Mouse (Mus musculus) forebrain, embryonic 13.5 days (tissue): ENCODE data around the gene Grm8. TPM values are rescaled to one million over a fixed set of nuclear protein-coding genes. Genes with fewer than 3 reads are reported as not detected.

ENCODE experiments used
- ATAC-seq: fragments of 200-750 bp; cut with Nextera tagmentation; 2 replicates; pipeline ENCODE4 v1.8.0; 2017
- H3K27ac ChIP-seq: fragments of 300-500 bp; sonication (generic); 2 replicates; pipeline ENCODE4 v1.5.1; 2015; ENCODE audit warnings: inconsistent platforms, mild to moderate bottlenecking, moderate library complexity
- H3K27me3 ChIP-seq: fragments of 300-500 bp; sonication (generic); 2 replicates; pipeline ENCODE4 v1.6.1; 2015; ENCODE audit warnings: mild to moderate bottlenecking, inconsistent platforms
- H3K36me3 ChIP-seq: fragments of 300-500 bp; sonication (generic); 2 replicates; pipeline ENCODE4 v1.6.1; 2015; ENCODE audit warnings: mild to moderate bottlenecking, inconsistent platforms; ENCODE audit not compliant: poor library complexity, severe bottlenecking
- H3K4me1 ChIP-seq: fragments of 300-500 bp; sonication (generic); 2 replicates; pipeline ENCODE4 v1.6.1; 2015; ENCODE audit warnings: inconsistent platforms
- H3K4me2 ChIP-seq: fragments of 300-500 bp; sonication (generic); 2 replicates; pipeline ENCODE4 v1.6.1; 2015; ENCODE audit warnings: inconsistent platforms, mild to moderate bottlenecking, moderate library complexity
- H3K4me3 ChIP-seq: fragments of 300-500 bp; sonication (generic); 2 replicates; pipeline ENCODE4 v1.5.1; 2015; ENCODE audit warnings: mild to moderate bottlenecking, inconsistent platforms
- H3K9ac ChIP-seq: fragments of 300-500 bp; sonication (generic); 2 replicates; pipeline ENCODE4 v1.6.1; 2015; ENCODE audit warnings: mild to moderate bottlenecking, inconsistent platforms
- H3K9me3 ChIP-seq: fragments of 300-500 bp; sonication (generic); replicated peaks from 2 replicates; pipeline ENCODE4 v1.6.1; 2016; ENCODE audit warnings: inconsistent platforms
- WGBS: fragments of 180-500 bp; shearing (Covaris S2); methylation state at CpG from one replicate; pipeline ENCODE4 v1.1.7; 2015; 5-methylcytosine and 5-hydroxymethylcytosine counted together
- polyA plus RNA-seq: library from polyadenylated mRNA; unstranded; fragments of >200 nt; fragmentation: Nextera tagmentation; extraction: Ambion mirVana; gene quantifications from 2 replicates; pipeline ENCODE4 v1.2.1, GENCODE M21; 2015

Grm8 gene
- polyA plus RNA-seq, 1 experiment from 2014 or later = 2.8 TPM

DNA sequence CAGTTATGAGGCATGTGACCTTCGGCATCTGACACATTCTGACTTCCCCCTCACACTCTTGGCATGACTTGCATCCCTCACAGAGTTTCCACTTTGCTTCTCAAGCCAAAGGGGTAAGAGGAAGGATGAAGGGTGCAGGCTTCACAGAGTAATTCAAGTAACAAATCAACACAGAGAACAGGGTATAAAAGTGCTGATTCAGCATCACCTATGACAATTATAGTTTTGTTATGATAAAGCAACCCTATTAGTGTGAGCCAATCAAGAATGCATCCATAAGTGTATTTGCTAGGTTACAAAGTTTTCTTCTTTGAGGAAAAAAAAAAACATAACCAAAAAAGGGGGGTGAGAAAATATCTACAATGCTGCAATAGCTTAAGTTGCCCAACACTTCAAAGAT lies 117.3 kb downstream of the Grm8 start:
- Histone ChIP-seq H3K27me3 (no peaks in the 10 kb centered on the region), H3K4me3 (no peak overlapping the region), H3K4me1 (no peaks in the 10 kb centered on the region), H3K36me3 (no peaks in the 10 kb centered on the region), H3K9me3 (no peaks in the 10 kb centered on the region), H3K9ac (no peak overlapping the region), H3K4me2 (no peak overlapping the region), H3K27ac (no peak overlapping the region)
- ATAC-seq = no peak
- 76% methylated on average over 1 of the region's 1 CpGs for WGBS

DNA sequence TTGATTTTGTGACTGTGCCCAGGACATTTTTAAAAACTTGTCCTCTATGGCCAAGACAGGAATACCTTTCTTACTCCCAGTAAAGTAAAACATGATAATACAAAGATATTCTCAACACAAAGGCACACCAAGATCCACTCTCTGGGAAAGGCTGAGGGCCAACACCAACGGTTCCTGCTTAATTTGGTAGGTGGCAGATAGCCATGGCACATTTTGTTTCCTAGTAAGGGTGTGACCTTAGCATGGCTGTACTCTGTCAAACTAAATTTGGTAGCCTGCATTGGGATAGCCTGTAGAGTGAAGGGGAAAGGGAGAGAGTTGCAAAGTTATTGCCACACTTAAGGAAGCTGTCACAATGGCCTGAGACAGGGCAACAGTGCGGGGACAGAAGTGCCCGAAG lies 128.0 kb downstream of the Grm8 start:
- Histone ChIP-seq H3K27ac (no peak overlapping the region), H3K9ac (no peak overlapping the region), H3K27me3 (no peaks in the 10 kb centered on the region), H3K9me3 (no peaks in the 10 kb centered on the region), H3K4me2 (no peak overlapping the region), H3K4me3 (no peak overlapping the region), H3K4me1 (no peaks in the 10 kb centered on the region), H3K36me3 (no peaks in the 10 kb centered on the region)
- ATAC-seq = no peak
- WGBS = 87% methylated on average over 3 of the region's 3 CpGs

GRCm38 (mm10) chr6:27997250-27997649 lies 137.7 kb downstream of the Grm8 start:
- H3K9me3 ChIP-seq = no peaks in the 10 kb centered on the region
- H3K9ac ChIP-seq = no peak overlapping the region
- no peaks in the 10 kb centered on the region for H3K27me3 ChIP-seq
- H3K27ac ChIP-seq = no peak overlapping the region
- H3K36me3 ChIP-seq = no peaks in the 10 kb centered on the region
- H3K4me3 ChIP-seq = no peak overlapping the region
- H3K4me1 ChIP-seq = no peaks in the 10 kb centered on the region
- H3K4me2 ChIP-seq = no peak overlapping the region
- no peak for ATAC-seq
- 95% methylated on average over 2 of the region's 2 CpGs for WGBS

GRCm38 (mm10) chr6:27991241-27991640 lies 143.7 kb downstream of the Grm8 start:
- no peaks in the 10 kb centered on the region for H3K27me3 ChIP-seq
- H3K9ac ChIP-seq = no peak overlapping the region
- no peak for ATAC-seq

GRCm38 (mm10) chr6:27982598-27982997 lies 152.4 kb downstream of the Grm8 start:
- Histone ChIP-seq H3K4me1 (peaks cover 9% of the 10 kb centered on the region; the same call in 1 of the 2 replicates), H3K4me2 (no peak overlapping the region), H3K36me3 (no peaks in the 10 kb centered on the region), H3K9ac (no peak overlapping the region), H3K9me3 (no peaks in the 10 kb centered on the region), H3K27me3 (no peaks in the 10 kb centered on the region), H3K27ac (no peak overlapping the region), H3K4me3 (no peak overlapping the region)
- WGBS = 64% methylated on average over 3 of the region's 3 CpGs
- peak; percentile 54 for ATAC-seq

More at GRCm38 (mm10) chr6:27991241-27991640, 143.7 kb downstream of the Grm8 start:
- 53% methylated on average over 4 of the region's 4 CpGs for WGBS
- Histone ChIP-seq H3K4me2 (no peak overlapping the region), H3K9me3 (no peaks in the 10 kb centered on the region), H3K4me1 (no peaks in the 10 kb centered on the region), H3K27ac (no peak overlapping the region), H3K4me3 (no peak overlapping the region), H3K36me3 (no peaks in the 10 kb centered on the region)

- H3K4me1 ChIP-seq = peaks cover 9% of the 10 kb centered on the region; the same call in 1 of the 2 replicates
- no peaks in the 10 kb centered on the region for H3K36me3 ChIP-seq
- no peak overlapping the region for H3K9ac ChIP-seq
- WGBS = 38% methylated on average over 1 of the region's 1 CpGs
- no peak overlapping the region for H3K4me3 ChIP-seq
- ATAC-seq = no peak
- H3K4me2 ChIP-seq = no peak overlapping the region
- H3K27ac ChIP-seq = no peak overlapping the region
- no peaks in the 10 kb centered on the region for H3K27me3 ChIP-seq
- H3K9me3 ChIP-seq = no peaks in the 10 kb centered on the region
These were observed 153.0 kb downstream of the Grm8 start for GRCm38 (mm10) chr6:27982021-27982420.

GRCm38 (mm10) chr6:27977361-27977760 lies 157.6 kb downstream of the Grm8 start:
- no peak overlapping the region for H3K27ac ChIP-seq
- H3K36me3 ChIP-seq = no peaks in the 10 kb centered on the region
- 96% methylated on average over 5 of the region's 5 CpGs for WGBS
- no peak for ATAC-seq
- H3K4me3 ChIP-seq = no peak overlapping the region
- 0 out of 2 replicates have a peak, but pooled peaks cover 2% of the 10 kb centered on the region for H3K4me1 ChIP-seq
- H3K4me2 ChIP-seq = no peak overlapping the region
- H3K9ac ChIP-seq = no peak overlapping the region
- no peaks in the 10 kb centered on the region for H3K9me3 ChIP-seq
- H3K27me3 ChIP-seq = no peaks in the 10 kb centered on the region

- Histone ChIP-seq H3K4me3 (no peak overlapping the region), H3K9me3 (no peaks in the 10 kb centered on the region), H3K9ac (no peak overlapping the region), H3K27ac (no peak overlapping the region), H3K4me1 (no peaks in the 10 kb centered on the region), H3K4me2 (no peak overlapping the region), H3K36me3 (no peaks in the 10 kb centered on the region), H3K27me3 (no peaks in the 10 kb centered on the region)
- ATAC-seq = no peak
- WGBS = 90% methylated on average over 2 of the region's 2 CpGs
These were observed 166.1 kb downstream of the Grm8 start for GRCm38 (mm10) chr6:27968859-27969258.

GRCm38 (mm10) chr6:27967037-27967436 lies 167.9 kb downstream of the Grm8 start:
- Histone ChIP-seq H3K36me3 (no peaks in the 10 kb centered on the region), H3K4me1 (no peaks in the 10 kb centered on the region), H3K9ac (no peak overlapping the region), H3K9me3 (no peaks in the 10 kb centered on the region), H3K4me3 (no peak overlapping the region), H3K27me3 (no peaks in the 10 kb centered on the region), H3K27ac (no peak overlapping the region), H3K4me2 (no peak overlapping the region)
- WGBS = 86% methylated on average over 3 of the region's 3 CpGs
- ATAC-seq = no peak

DNA sequence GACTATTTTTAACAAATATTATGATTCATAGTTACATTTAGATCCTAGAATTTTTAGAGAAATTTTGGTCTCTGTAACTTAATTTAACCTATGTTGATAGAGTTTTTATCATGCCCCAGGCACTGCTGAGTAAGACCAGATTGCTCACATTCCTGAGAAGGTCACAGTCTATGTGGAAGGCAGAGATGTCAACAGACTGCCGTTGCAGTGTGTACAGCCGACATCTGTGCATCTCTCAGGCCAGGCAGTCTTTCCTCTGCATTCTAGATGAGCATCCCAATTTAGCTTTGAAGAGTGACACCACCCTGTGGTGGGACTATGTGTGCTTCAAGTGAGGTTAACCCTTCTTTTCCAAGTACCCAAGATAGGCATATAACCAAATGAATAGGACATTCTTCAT lies 169.7 kb downstream of the Grm8 start:
- no peak overlapping the region for H3K4me3 ChIP-seq
- no peak for ATAC-seq
- 75% methylated on average over 2 of the region's 2 CpGs for WGBS

DNA sequence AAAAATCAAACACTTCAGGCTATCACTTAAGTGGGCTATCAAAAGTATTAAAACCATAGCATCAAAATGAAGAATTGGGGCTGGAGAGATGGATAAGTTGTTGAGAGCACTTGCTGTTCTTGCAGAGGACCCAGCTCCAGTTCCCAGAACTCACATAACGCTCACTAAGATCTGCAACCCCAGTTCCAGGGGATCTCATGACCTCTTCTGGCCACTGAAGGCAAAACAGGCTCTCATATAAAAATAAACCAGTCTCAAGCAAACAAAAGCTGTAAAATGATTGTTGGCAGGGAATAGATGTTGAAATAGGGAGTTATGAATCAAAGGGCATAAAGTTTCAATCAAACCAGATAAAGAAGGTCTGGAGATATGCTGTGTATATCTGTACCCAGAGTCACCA lies 171.1 kb downstream of the Grm8 start:
- Histone ChIP-seq H3K36me3 (no peaks in the 10 kb centered on the region), H3K4me1 (no peaks in the 10 kb centered on the region), H3K9me3 (no peaks in the 10 kb centered on the region), H3K9ac (no peak overlapping the region), H3K27me3 (no peaks in the 10 kb centered on the region), H3K4me3 (no peak overlapping the region), H3K27ac (no peak overlapping the region), H3K4me2 (no peak overlapping the region)
- ATAC-seq = no peak
- WGBS = 94% methylated on average over 1 of the region's 1 CpGs

More for the DNA sequence above, 169.7 kb downstream of the Grm8 start:
- H3K27me3 ChIP-seq = no peaks in the 10 kb centered on the region
- no peaks in the 10 kb centered on the region for H3K36me3 ChIP-seq
- no peaks in the 10 kb centered on the region for H3K9me3 ChIP-seq
- H3K4me2 ChIP-seq = no peak overlapping the region
- H3K9ac ChIP-seq = no peak overlapping the region
- H3K4me1 ChIP-seq = no peaks in the 10 kb centered on the region
- no peak overlapping the region for H3K27ac ChIP-seq

DNA sequence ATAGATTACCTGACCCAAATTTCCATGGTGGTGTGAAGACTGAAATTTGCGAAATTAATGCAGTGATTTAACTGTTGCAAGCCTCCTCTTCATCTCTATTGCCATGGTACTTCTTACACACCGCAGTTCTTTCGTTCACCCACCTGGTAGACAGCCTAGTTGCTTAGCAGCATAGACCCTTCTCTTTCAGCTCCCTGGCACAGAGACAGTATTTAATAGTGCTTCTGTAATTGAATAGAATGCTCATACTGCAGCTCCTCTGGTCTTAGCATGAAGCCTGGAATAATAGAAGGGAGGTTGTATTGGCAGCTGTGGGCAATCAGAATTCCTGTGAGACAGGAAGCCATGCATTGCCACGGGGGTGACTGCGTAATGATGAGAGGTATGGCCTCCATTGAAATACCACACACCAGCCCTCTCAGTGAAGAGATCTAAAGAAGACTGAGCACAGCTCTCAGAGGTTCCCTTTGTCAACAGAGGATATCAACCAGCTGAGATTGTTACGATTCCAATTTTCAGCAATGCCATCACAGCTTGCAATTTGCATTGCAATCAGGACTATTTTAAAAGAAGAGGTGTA lies 178.6 kb downstream of the Grm8 start:
- 60% methylated on average over 6 of the region's 6 CpGs for WGBS
- H3K9me3 ChIP-seq = no peaks in the 10 kb centered on the region
- peak; percentile 77; the same call in 1 of the 2 replicates for ATAC-seq

DNA sequence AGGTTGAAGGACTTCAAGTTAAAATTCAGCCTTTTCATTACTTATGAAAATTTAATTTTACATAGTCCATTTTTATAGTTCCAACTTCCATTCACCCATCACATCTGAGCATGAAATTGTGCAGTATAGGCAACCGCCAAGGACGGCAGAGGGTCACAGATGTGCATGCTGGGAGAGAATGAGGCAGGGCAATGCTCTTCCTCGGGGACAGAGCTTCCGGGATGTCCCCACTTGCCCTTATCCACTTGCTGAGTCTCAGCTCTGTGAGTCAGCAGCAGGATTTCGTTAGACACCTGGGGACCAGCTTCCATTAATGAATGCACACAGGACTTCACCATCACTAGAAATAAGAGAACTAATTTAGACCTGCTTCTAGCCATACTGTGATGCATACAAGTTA lies 183.5 kb downstream of the Grm8 start:
- no peak for ATAC-seq
- Histone ChIP-seq H3K27me3 (peaks cover 3% of the 10 kb centered on the region; the same call in 1 of the 2 replicates), H3K4me1 (0 out of 2 replicates have a peak, but pooled peaks cover 3% of the 10 kb centered on the region), H3K9ac (no peak overlapping the region), H3K27ac (no peak overlapping the region), H3K36me3 (no peaks in the 10 kb centered on the region), H3K4me2 (no peak overlapping the region), H3K9me3 (no peaks in the 10 kb centered on the region), H3K4me3 (no peak overlapping the region)
- 84% methylated on average over 5 of the region's 5 CpGs for WGBS

More for the DNA sequence above, 178.6 kb downstream of the Grm8 start:
- Histone ChIP-seq H3K36me3 (no peaks in the 10 kb centered on the region), H3K27me3 (no peaks in the 10 kb centered on the region), H3K4me1 (0 out of 2 replicates have a peak, but pooled peaks cover 3% of the 10 kb centered on the region), H3K9ac (no peak overlapping the region), H3K4me2 (no peak overlapping the region), H3K4me3 (no peak overlapping the region), H3K27ac (no peak overlapping the region)
